Mouse (Mus musculus) heart, embryonic 15.5 days (tissue): Measurements from ENCODE around the gene Orai1. TPM values are rescaled to one million over a fixed set of nuclear protein-coding genes. Genes with fewer than 3 reads are reported as not detected.
A peak's percentile ranks its signal among the peaks of the same experiment; 100 is the strongest.

ENCODE experiments used
- ATAC-seq: fragments of 200-750 bp; cut with Nextera tagmentation; replicated peaks from 2 replicates; pipeline ENCODE4 v1.8.0; 2017; ENCODE audit warnings: low read depth, moderate TSS enrichment; ENCODE audit not compliant: insufficient number of reproducible peaks, insufficient read depth, low FRiP score
- H3K27ac ChIP-seq: fragments of 300-500 bp; sonication (generic); 2 replicates; pipeline ENCODE4 v1.5.1; 2015; ENCODE audit warnings: mild to moderate bottlenecking, inconsistent platforms
- H3K27me3 ChIP-seq: fragments of 300-500 bp; sonication (generic); 2 replicates; pipeline ENCODE4 v1.6.1; 2015; ENCODE audit warnings: inconsistent platforms
- H3K36me3 ChIP-seq: fragments of 300-500 bp; sonication (generic); 2 replicates; pipeline ENCODE4 v1.6.1; 2015; ENCODE audit warnings: mild to moderate bottlenecking, inconsistent platforms
- H3K4me1 ChIP-seq: fragments of 300-500 bp; sonication (generic); replicated peaks from 2 replicates; pipeline ENCODE4 v1.6.1; 2015; ENCODE audit warnings: inconsistent platforms
- H3K4me2 ChIP-seq: fragments of 300-500 bp; sonication (generic); 2 replicates; pipeline ENCODE4 v1.6.1; 2015; ENCODE audit warnings: inconsistent platforms, mild to moderate bottlenecking, moderate library complexity
- H3K4me3 ChIP-seq: fragments of 300-500 bp; sonication (generic); 2 replicates; pipeline ENCODE4 v1.5.1; 2015; ENCODE audit warnings: mild to moderate bottlenecking, inconsistent platforms
- H3K9ac ChIP-seq: fragments of 300-500 bp; sonication (generic); 2 replicates; pipeline ENCODE4 v1.6.1; 2015; ENCODE audit warnings: mild to moderate bottlenecking, inconsistent platforms
- H3K9me3 ChIP-seq: fragments of 300-500 bp; sonication (generic); replicated peaks from 2 replicates; pipeline ENCODE4 v1.6.1; 2016; ENCODE audit warnings: inconsistent platforms
- WGBS: fragments of 180-500 bp; shearing (Covaris S2); methylation state at CpG from one replicate; pipeline ENCODE4 v1.1.7; 2015; ENCODE audit warnings: mixed read lengths; 5-methylcytosine and 5-hydroxymethylcytosine counted together
- polyA plus RNA-seq: library from polyadenylated mRNA; unstranded; fragments of >200 nt; fragmentation: Nextera tagmentation; extraction: Ambion mirVana; gene quantifications from 2 replicates; pipeline ENCODE4 v1.2.1, GENCODE M21; 2015

Orai1 gene
- polyA plus RNA-seq, 1 experiment from 2014 or later = 17.3 TPM

- ATAC-seq = no peak
- no peak overlapping the region for H3K9ac ChIP-seq
- H3K36me3 ChIP-seq = peaks cover 18% of the 10 kb centered on the region
- H3K27me3 ChIP-seq = no peaks in the 10 kb centered on the region
- H3K9me3 ChIP-seq = no peaks in the 10 kb centered on the region
- no peak overlapping the region for H3K4me2 ChIP-seq
- H3K4me1 ChIP-seq = peaks cover 22% of the 10 kb centered on the region
- H3K4me3 ChIP-seq = no peak overlapping the region
- H3K27ac ChIP-seq = no peak overlapping the region
- 78% methylated on average over 4 of the region's 4 CpGs for WGBS
Observed at GRCm38 (mm10) chr5:123035089-123035488, 20.2 kb downstream of the Orai1 start.

GRCm38 (mm10) chr5:123035564-123035963 is 20.7 kb downstream of the Orai1 start:
- Histone ChIP-seq H3K27ac (no peak overlapping the region; the same call in 1 of the 2 replicates), H3K27me3 (no peaks in the 10 kb centered on the region), H3K9me3 (no peaks in the 10 kb centered on the region), H3K4me1 (peaks cover 22% of the 10 kb centered on the region), H3K9ac (no peak overlapping the region), H3K4me3 (no peak overlapping the region), H3K4me2 (no peak overlapping the region), H3K36me3 (peaks cover 15% of the 10 kb centered on the region)
- WGBS = 31% methylated on average over 6 of the region's 6 CpGs
- no peak for ATAC-seq

DNA sequence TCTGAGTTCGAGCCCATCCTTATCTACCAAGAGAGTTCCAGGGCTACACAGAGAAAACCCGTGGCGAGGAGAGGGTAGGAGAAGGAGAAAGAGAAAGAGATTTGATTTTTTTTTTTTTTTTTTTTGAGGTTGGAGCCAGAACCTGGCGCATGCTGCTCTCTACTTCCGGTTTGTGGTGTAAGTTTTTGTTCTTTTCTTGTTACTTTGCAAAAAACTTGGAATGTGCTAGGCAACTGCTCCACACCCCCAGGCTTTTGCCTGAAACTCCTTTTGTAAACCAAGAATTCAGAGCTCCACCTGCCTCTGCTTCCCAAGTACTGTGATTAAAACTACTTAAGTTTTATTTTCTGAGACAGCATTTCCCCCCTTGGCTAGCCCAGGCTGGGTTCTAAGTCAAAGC is 23.2 kb downstream of the Orai1 start:
- no peak overlapping the region for H3K4me3 ChIP-seq
- H3K4me2 ChIP-seq = no peak overlapping the region
- no peaks in the 10 kb centered on the region for H3K36me3 ChIP-seq
- H3K9ac ChIP-seq = no peak overlapping the region
- H3K27ac ChIP-seq = no peak overlapping the region
- no peaks in the 10 kb centered on the region for H3K9me3 ChIP-seq
- WGBS = 77% methylated on average over 5 of the region's 5 CpGs
- no peak for ATAC-seq
- H3K4me1 ChIP-seq = peaks cover 22% of the 10 kb centered on the region
- no peaks in the 10 kb centered on the region for H3K27me3 ChIP-seq

DNA sequence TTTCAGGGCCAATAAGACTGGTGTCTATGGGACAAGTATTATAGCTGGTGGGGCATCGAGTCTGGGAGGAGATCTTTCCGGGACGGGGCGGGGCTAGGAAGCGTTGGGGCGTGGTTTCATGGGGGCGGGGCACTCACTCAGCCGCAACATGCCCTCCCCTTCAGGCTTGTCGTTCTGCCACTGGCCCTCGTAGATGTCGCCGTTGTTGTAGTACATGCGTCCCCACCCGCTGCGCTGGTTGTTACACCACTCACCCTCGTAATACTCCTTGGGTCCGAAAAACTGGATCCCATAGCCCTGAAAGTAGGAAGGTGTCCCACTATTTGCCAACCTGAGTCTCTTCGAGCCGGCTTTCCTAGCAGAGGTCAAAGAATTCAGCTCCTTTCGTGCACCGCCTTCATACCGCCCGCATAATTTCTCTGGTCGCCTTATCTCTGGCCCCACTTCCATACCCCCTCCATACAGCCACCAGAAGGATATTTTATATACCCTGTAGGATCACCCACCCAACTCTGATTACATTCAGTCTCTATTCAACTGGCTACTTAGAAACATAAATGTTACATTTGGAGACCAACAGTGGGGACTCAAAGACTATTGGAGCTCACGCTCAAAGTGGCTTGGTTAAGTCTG is 24.4 kb downstream of the Orai1 start:
- no peaks in the 10 kb centered on the region for H3K9me3 ChIP-seq
- WGBS = 3% methylated on average over 25 of the region's 25 CpGs
- H3K4me1 ChIP-seq = peaks cover 22% of the 10 kb centered on the region
- peak overlapping the region; percentile 42 for H3K4me3 ChIP-seq
- no peaks in the 10 kb centered on the region for H3K36me3 ChIP-seq
- H3K27me3 ChIP-seq = no peaks in the 10 kb centered on the region
- peak overlapping the region; percentile 71 for H3K4me2 ChIP-seq
- 0 out of 2 replicates have a peak overlapping the region, but pooled peaks have one; percentile 18 for H3K27ac ChIP-seq
- peak; percentile 70 for ATAC-seq
- H3K9ac ChIP-seq = no peak overlapping the region

DNA sequence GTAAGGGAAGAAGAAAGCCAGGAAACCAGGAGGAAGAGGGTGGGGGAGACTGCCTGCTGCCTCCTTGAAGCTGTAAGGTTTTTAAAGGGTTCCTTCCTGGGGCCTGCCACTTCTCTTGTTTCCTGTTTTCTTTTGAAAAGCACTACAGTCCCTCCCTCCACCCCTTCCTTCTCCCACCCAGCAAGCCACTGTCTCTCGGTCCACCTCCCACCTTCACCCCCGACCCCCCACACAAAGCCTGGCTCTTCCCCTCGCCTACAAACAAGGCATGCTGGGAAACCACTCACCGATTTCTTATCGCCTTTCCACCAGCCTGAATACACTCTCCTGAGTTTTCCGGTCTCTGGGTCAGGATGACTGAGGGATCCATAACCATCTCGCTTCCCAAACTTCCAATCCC is 25.9 kb downstream of the Orai1 start:
- Histone ChIP-seq H3K4me3 (no peak overlapping the region), H3K36me3 (no peaks in the 10 kb centered on the region), H3K9ac (no peak overlapping the region), H3K27ac (peak overlapping the region; percentile 68), H3K4me2 (no peak overlapping the region), H3K27me3 (no peaks in the 10 kb centered on the region), H3K4me1 (peaks cover 13% of the 10 kb centered on the region), H3K9me3 (no peaks in the 10 kb centered on the region)
- no peak; the same call in 1 of the 2 replicates for ATAC-seq
- WGBS = 40% methylated on average over 7 of the region's 7 CpGs

DNA sequence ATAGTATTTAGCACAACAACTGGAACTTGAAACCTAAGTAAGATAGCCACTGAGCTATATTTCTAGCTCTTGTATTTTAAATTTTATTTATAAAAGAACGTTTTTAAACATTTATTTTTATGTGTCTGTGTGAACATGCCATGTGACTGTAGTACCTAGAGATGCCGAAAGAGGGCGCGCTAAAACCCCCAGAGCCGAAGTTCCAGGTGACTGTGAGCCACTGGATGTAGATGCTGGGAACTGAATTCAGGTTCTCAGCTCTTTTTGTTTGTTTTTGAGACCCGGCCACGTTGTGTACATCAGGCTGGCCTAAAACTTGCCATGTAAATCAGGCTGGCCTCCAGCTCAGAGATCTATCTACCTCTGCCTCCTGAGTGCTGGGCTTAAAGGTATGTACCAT is 29.0 kb downstream of the Orai1 start:
- no peaks in the 10 kb centered on the region for H3K36me3 ChIP-seq
- H3K4me3 ChIP-seq = no peak overlapping the region
- 23% methylated on average over 7 of the region's 7 CpGs for WGBS
- H3K27me3 ChIP-seq = no peaks in the 10 kb centered on the region
- no peak for ATAC-seq
- no peak overlapping the region for H3K4me2 ChIP-seq
- no peak overlapping the region for H3K27ac ChIP-seq
- H3K4me1 ChIP-seq = peaks cover 12% of the 10 kb centered on the region
- no peaks in the 10 kb centered on the region for H3K9me3 ChIP-seq
- no peak overlapping the region for H3K9ac ChIP-seq

DNA sequence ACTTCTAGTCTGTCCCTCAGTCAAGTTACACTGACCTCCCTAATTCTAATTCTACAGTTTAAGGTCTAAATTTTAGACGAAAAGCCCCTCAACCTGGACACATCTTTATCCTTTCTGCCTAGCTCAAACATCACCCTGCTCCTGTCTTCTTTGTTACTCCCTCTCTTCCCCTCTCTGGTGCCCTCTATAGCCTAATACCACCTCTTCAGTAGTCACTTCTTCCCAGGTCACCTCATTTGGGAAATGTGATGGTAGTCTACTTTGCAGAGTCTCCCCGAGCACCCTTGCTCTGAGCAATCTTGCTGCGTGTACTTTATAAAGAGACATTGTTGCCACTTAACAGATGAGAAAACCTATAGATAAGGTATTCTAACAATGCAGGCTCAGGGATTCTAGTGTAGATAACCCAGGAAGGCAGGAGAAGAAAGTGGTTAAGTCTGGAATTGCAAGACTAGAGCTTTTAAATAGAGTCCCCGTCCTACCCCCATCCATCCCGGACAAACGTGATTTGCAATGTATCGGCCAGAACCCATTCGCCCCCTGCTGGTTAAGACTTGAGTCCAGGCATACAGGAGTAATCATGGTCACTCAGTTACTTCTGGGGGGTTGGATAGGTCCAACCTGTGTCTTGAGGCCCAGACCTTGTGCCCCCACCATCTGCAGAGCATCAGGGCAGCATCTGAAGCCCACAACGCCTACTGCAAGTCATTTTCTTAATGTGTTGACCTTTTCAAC is 30.9 kb downstream of the Orai1 start:
- Histone ChIP-seq H3K27me3 (no peaks in the 10 kb centered on the region), H3K36me3 (no peaks in the 10 kb centered on the region), H3K9me3 (no peaks in the 10 kb centered on the region), H3K9ac (no peak overlapping the region), H3K4me1 (peaks cover 11% of the 10 kb centered on the region), H3K4me2 (no peak overlapping the region), H3K4me3 (no peak overlapping the region), H3K27ac (no peak overlapping the region)
- 19% methylated on average over 9 of the region's 9 CpGs for WGBS
- peak; percentile 62; the same call in 1 of the 2 replicates for ATAC-seq

DNA sequence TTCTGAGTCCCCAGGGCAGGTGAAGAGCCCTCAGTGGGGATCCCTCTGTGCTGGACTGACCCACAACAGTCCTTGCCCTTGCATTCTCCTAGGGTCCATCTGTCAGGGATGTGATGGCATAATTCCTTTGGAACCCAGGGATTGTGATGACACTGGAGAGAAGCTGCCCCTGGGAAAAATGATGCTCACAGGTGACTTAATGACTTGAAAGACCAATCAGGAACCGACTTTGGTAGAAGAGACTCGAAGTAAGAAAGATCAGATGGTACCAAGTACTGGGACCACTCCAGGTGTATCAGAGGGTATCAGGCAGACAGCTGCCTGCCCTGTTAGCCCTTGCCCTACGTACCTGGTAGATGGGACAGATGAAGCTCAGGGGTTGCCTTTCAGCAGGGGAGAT is 32.0 kb downstream of the Orai1 start, which contains the start of gene Morn3:
TSS of gene Morn3 (minus strand) at position 101 of the 400 bp plus-strand sequence.
- Histone ChIP-seq H3K36me3 (no peaks in the 10 kb centered on the region), H3K4me2 (no peak within 1 kb of the TSS), H3K9me3 (no peaks in the 10 kb centered on the region), H3K4me3 (no peak within 1 kb of the TSS), H3K4me1 (peaks cover 11% of the 10 kb centered on the region), H3K27ac (no peak within 1 kb of the TSS), H3K27me3 (no peaks in the 10 kb centered on the region), H3K9ac (no peak within 1 kb of the TSS)
- WGBS = 75% methylated on average over 3 of the region's 3 CpGs
- no peak for ATAC-seq

DNA sequence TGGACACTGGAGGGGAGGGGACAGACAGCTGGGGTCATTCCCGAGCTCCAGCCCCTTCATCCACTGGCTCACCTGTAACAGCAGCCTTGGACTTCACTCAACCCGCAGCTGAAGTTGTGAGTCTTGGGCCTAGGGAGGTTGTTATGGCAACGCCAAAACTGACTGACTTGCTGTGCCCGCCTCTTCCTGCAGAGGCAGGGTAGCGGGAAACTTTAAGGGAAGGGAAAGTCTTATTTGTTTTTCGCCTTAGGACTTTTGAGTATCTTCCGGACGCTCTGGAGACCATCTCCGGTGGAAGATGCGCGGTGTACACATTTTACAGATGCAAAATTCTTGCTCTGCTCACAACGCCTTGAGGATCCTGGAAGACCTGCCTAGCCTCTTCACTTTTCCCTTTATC is 34.4 kb downstream of the Orai1 start:
- Histone ChIP-seq H3K4me2 (peak overlapping the region; percentile 55), H3K9ac (peak overlapping the region; percentile 32; the same call in 1 of the 2 replicates), H3K27me3 (no peaks in the 10 kb centered on the region), H3K4me3 (peak overlapping the region; percentile 22; the same call in 1 of the 2 replicates), H3K4me1 (peaks cover 11% of the 10 kb centered on the region), H3K36me3 (no peaks in the 10 kb centered on the region), H3K27ac (no peak overlapping the region), H3K9me3 (no peaks in the 10 kb centered on the region)
- no peak for ATAC-seq
- WGBS = 7% methylated on average over 12 of the region's 12 CpGs

GRCm38 (mm10) chr5:123050918-123051317 is 36.0 kb downstream of the Orai1 start:
- WGBS = 75% methylated on average over 9 of the region's 9 CpGs
- H3K9me3 ChIP-seq = no peaks in the 10 kb centered on the region
- ATAC-seq = no peak
- no peak overlapping the region for H3K4me2 ChIP-seq
- no peaks in the 10 kb centered on the region for H3K27me3 ChIP-seq
- no peaks in the 10 kb centered on the region for H3K36me3 ChIP-seq
- H3K4me1 ChIP-seq = peaks cover 7% of the 10 kb centered on the region
- no peak overlapping the region for H3K27ac ChIP-seq
- H3K9ac ChIP-seq = no peak overlapping the region
- no peak overlapping the region for H3K4me3 ChIP-seq

DNA sequence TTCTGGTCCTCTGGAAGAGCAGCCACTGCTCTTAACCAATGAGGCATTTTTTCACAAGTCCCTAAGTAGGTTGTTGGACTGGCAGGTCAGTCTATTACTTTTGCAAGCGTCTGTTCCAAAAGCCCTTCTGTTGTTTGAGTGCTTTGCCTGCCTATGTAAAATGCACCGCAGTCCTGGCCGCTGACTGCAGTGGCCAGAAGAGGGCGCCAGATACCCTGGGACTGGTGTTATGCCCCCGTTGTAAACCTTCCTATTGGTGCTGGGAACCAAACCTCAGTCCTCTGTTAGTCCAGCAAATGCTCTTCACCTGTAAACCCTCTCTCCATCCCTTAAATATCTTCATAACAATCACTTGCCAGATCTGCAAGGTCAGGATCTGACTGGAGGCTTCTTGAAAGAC is 36.9 kb downstream of the Orai1 start:
- WGBS = 78% methylated on average over 5 of the region's 5 CpGs
- no peaks in the 10 kb centered on the region for H3K9me3 ChIP-seq
- no peaks in the 10 kb centered on the region for H3K27me3 ChIP-seq
- no peak overlapping the region for H3K9ac ChIP-seq
- peaks cover 7% of the 10 kb centered on the region for H3K4me1 ChIP-seq
- H3K27ac ChIP-seq = no peak overlapping the region
- H3K4me2 ChIP-seq = no peak overlapping the region
- ATAC-seq = no peak
- H3K4me3 ChIP-seq = no peak overlapping the region
- no peaks in the 10 kb centered on the region for H3K36me3 ChIP-seq
